In the genomic region with DNA sequence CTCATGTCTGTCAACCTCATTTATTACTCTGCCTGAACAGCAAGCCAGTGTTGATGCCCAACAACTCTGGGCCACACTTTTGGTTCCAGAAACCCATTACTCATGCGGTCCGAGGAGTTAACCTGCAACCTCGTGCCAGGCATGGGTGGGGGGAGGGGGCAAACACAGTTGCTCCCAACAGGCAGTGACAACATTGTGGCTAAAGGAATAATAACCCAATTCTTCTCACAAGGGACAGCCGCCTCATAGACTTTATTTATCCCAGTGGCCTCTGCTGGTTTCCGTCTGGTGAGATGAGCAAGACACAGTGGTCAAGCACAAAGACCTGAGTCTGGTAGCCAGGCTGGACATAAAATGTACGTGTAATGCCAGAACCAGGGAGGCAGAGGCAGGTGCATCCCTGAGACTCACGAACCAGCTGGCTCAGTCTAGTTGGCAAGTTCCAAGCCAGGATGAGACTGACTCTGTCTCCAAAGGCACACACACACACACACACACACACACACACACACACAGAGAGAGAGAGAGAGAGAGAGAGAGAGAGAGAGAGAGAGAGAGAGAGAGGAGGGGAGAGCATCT, we compare ENCODE assay signal across 22 mouse cellular contexts. TPM values are rescaled to one million over a fixed set of nuclear protein-coding genes. Genes with fewer than 3 reads are reported as not detected.
"Had no signal": no experiment of that assay in that cellular context is flagged by ENCODE, and none has a peak within 500 bp of the region (broad histone marks: within the 10 kb centered on the region; RNA-seq: fewer than 3 reads in every experiment).

No protein-coding gene starts in this region.

- DNase-seq: lung, adult 18-20 months; lung, embryonic 14.5 days; lung, postnatal 10 days; lung, postnatal 36 days; retina, postnatal 1 day; right cerebral cortex, adult 18-20 months; right cerebral cortex, postnatal 25 days; thymus, adult 18-20 months; thymus, postnatal 14 days; thymus, postnatal 36 days had no signal

- H3K4me2 ChIP-seq: lung, embryonic 14.5 days; midbrain, embryonic 11.5 days; midbrain, embryonic 13.5 days; midbrain, embryonic 15.5 days; neural tube, embryonic 13.5 days; neural tube, embryonic 15.5 days; stomach, embryonic 15.5 days had no signal

- H3K27me3 ChIP-seq: midbrain, embryonic 13.5 days; midbrain, embryonic 15.5 days; neural tube, embryonic 13.5 days; neural tube, embryonic 15.5 days; stomach, embryonic 15.5 days had no signal

- H3K4me1 ChIP-seq: midbrain, embryonic 13.5 days; midbrain, embryonic 15.5 days; neural tube, embryonic 15.5 days; stomach, embryonic 15.5 days had no signal

- H3K27ac ChIP-seq: liver, embryonic 14.5 days; macrophage; midbrain, embryonic 13.5 days; midbrain, embryonic 15.5 days; neural tube, embryonic 13.5 days; neural tube, embryonic 15.5 days; stomach, embryonic 15.5 days had no signal

- H3K9ac ChIP-seq: liver, embryonic 14.5 days; lung, embryonic 14.5 days; midbrain, embryonic 13.5 days; midbrain, embryonic 15.5 days; neural tube, embryonic 13.5 days; neural tube, embryonic 15.5 days; stomach, embryonic 15.5 days had no signal

- H3K36me3 ChIP-seq: midbrain, embryonic 13.5 days; midbrain, embryonic 15.5 days; neural tube, embryonic 13.5 days; neural tube, embryonic 15.5 days; stomach, embryonic 15.5 days had no signal

- ATAC-seq: midbrain, embryonic 13.5 days; midbrain, embryonic 15.5 days had no signal

- H3K9me3 ChIP-seq: megakaryocyte, embryonic 14.5 days; midbrain, embryonic 13.5 days; midbrain, embryonic 15.5 days; neural tube, embryonic 13.5 days; neural tube, embryonic 15.5 days; stomach, embryonic 15.5 days had no signal

- H3K4me3 ChIP-seq: megakaryocyte, embryonic 14.5 days; midbrain, embryonic 13.5 days; midbrain, embryonic 15.5 days; neural tube, embryonic 13.5 days; neural tube, embryonic 15.5 days; stomach, embryonic 15.5 days had no signal

RNA-seq across cellular contexts. Expression of gene Sctr, which starts 28.9 kb away (rescaled TPM):
- polyA plus RNA-seq: liver, embryonic 16.5 days; macrophage had no signal

RNA-seq across cellular contexts. Expression of gene Cfap221, which starts 38.5 kb away (rescaled TPM):
- polyA plus RNA-seq: liver, embryonic 14.5 days; liver, embryonic 16.5 days; lung, embryonic 14.5 days; macrophage; neural tube, embryonic 11.5 days; spleen, adult 2 months had no signal
